Mouse (Mus musculus): ENCODE results near the gene Sel1l. TPM values are rescaled to one million over a fixed set of nuclear protein-coding genes. Genes with fewer than 3 reads are reported as not detected.
A peak's percentile ranks its signal among the peaks of the same experiment; 100 is the strongest.

Gene Sel1l
- polyA plus RNA-seq, 2 experiments: 12.8 to 28.3 TPM

DNA sequence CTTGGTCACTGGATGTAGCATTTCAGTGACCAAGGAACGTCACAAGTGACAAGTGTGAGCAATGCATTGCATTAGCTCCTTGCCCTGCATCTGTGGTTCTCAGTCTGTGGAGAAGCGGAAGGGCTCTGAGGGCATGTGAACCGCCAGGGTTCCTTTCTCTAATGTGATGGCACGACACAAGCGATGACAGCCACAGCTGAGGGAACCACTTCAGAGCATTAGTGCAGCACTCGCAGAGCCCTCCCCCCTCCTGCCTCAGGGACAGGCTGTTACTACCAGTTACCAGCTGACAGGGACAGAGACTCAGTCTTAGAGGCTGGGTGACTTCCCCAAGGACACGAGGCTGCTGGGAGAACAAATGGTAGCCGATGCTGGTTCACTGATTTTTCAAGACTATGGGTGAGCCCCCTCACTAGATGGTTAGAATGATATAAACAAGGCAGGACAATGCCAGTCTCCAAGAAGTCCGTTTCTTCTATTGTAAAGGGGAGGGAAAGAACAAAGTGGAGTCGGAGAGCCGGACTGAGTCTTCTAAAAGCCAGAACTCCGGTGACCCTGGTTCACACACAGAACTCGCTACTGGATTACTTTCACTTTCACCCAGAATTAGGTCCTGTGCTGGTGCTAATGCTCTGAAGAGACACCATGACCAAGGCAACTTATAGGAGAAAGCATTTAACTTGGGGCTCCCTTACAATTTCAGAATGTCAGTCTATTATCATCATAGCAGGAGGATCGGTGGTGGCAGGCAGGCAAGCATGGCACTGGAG is 82.4 kb downstream of the Sel1l start:
- 29% methylated on average over 14 of the region's 14 CpGs for WGBS (ENCODE audit: insufficient replicate concordance)
- H3K4me2 ChIP-seq (ENCODE audit: low read depth): peak overlapping the region; percentile 58
- peak overlapping the region; percentile 2 to 27; a peak in 2 of 4 replicates for H3K4me3 ChIP-seq (ENCODE audit: insufficient read depth in 1 of 2, low read depth in 2 of 2, low read length in 2 of 2)
- no peak for DNase-seq (ENCODE audit: low read depth in 3 of 3, low spot score in 3 of 3)
- no peak for TF ChIP-seq CTCF (IDR thresholded peaks at IDR 0.05; ENCODE audit: low read depth)
- no peak for TF ChIP-seq EP300 (IDR thresholded peaks at IDR 0.05; ENCODE audit: low read depth)
- H3K9me3 ChIP-seq (ENCODE audit: control insufficient read depth, low read length): no peaks in the 10 kb centered on the region
- no peaks in the 10 kb centered on the region; the same call in 1 of the 2 replicates for H3K27me3 ChIP-seq (ENCODE audit: control insufficient read depth, insufficient read depth, low read length)
- H3K27ac ChIP-seq: no peak overlapping the region
- peaks cover 11 to 37% of the 10 kb centered on the region in 2 experiments for H3K4me1 ChIP-seq (replicated peaks; ENCODE audit: control insufficient read depth in 2 of 2, insufficient read depth in 2 of 2, low read length in 1 of 2)
- no peaks in the 10 kb centered on the region for H3K36me3 ChIP-seq (replicated peaks; ENCODE audit: control insufficient read depth, insufficient read depth, low read depth)
- peak overlapping the region; percentile 19; the same call in 1 of the 2 replicates for H3K9ac ChIP-seq (replicated peaks)
- peak; percentile 44 for ATAC-seq (ENCODE audit: insufficient read depth)

DNA sequence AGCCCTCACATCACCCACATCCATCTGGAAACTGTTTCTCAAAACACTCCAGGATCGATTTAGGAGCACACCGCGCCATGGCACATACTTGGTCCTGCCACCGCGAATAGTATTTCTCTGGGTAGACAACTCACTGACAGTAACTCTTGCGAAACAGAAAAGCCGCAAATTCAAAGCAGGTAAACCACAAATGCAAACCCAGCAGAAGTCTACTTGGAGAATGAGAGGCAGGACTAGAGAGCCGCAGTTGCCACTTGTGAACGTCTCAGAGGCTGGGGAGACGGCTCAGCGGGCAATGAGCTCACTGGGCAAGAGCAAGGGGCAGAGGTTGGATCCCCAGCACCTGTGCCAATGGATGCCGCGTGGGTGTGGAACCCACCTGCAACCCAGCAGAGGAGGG is 83.5 kb downstream of the Sel1l start:
- Histone ChIP-seq H3K9ac (replicated peaks) (no peak overlapping the region), H3K4me3 (ENCODE audit: insufficient read depth in 1 of 2, low read depth in 2 of 2, low read length in 2 of 2) (no peak overlapping the region), H3K27ac (no peak overlapping the region), H3K27me3 (ENCODE audit: control insufficient read depth, insufficient read depth, low read length) (no peaks in the 10 kb centered on the region; the same call in 1 of the 2 replicates), H3K9me3 (ENCODE audit: control insufficient read depth, low read length) (no peaks in the 10 kb centered on the region), H3K4me1 (replicated peaks; ENCODE audit: control insufficient read depth in 2 of 2, insufficient read depth in 2 of 2, low read length in 1 of 2) (peaks cover 11 to 37% of the 10 kb centered on the region in 2 experiments), H3K36me3 (replicated peaks; ENCODE audit: control insufficient read depth, insufficient read depth, low read depth) (no peaks in the 10 kb centered on the region), H3K4me2 (ENCODE audit: low read depth) (peak overlapping the region; percentile 58)
- 12% methylated on average over 13 of the region's 13 CpGs for WGBS (ENCODE audit: insufficient replicate concordance)
- TF ChIP-seq CTCF (IDR thresholded peaks at IDR 0.05; ENCODE audit: low read depth): no peak
- TF ChIP-seq EP300 (IDR thresholded peaks at IDR 0.05; ENCODE audit: low read depth): no peak
- DNase-seq (ENCODE audit: low read depth in 3 of 3, low spot score in 3 of 3) (no peak), ATAC-seq (ENCODE audit: insufficient read depth) (no peak)

DNA sequence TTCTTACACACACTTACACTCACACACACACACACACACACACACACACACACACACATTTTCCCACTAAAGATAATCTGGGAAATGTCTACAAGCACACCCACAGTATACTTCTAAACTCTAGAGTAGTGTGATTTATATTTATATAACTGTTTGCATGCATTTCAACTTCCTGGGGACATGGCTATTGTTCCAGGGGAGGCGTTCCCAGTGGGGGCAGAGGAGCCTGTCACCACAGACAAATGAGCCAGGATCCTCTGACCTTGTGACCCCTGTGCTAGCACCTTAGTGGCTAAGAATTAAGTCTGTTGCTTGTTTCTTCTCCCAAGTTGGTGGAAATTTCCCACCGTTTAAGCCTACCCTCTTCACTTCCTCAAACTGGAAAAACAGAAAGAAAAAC is 83.9 kb downstream of the Sel1l start:
- Histone ChIP-seq H3K9me3 (ENCODE audit: control insufficient read depth, low read length) (no peaks in the 10 kb centered on the region), H3K27me3 (ENCODE audit: control insufficient read depth, insufficient read depth, low read length) (no peaks in the 10 kb centered on the region; the same call in 1 of the 2 replicates), H3K4me1 (replicated peaks; ENCODE audit: control insufficient read depth in 2 of 2, insufficient read depth in 2 of 2, low read length in 1 of 2) (peaks cover 11 to 35% of the 10 kb centered on the region in 2 experiments), H3K36me3 (replicated peaks; ENCODE audit: control insufficient read depth, insufficient read depth, low read depth) (no peaks in the 10 kb centered on the region), H3K4me3 (ENCODE audit: insufficient read depth in 1 of 2, low read depth in 2 of 2, low read length in 2 of 2) (no peak overlapping the region), H3K27ac (no peak overlapping the region), H3K9ac (replicated peaks) (no peak overlapping the region), H3K4me2 (ENCODE audit: low read depth) (peak overlapping the region; percentile 58)
- 14% methylated on average over 2 of the region's 2 CpGs for WGBS (ENCODE audit: insufficient replicate concordance)
- DNase-seq (ENCODE audit: low read depth in 3 of 3, low spot score in 3 of 3): no peak
- TF ChIP-seq EP300 (IDR thresholded peaks at IDR 0.05; ENCODE audit: low read depth) (no peak), CTCF (IDR thresholded peaks at IDR 0.05; ENCODE audit: low read depth) (no peak)
- ATAC-seq (ENCODE audit: insufficient read depth): no peak

DNA sequence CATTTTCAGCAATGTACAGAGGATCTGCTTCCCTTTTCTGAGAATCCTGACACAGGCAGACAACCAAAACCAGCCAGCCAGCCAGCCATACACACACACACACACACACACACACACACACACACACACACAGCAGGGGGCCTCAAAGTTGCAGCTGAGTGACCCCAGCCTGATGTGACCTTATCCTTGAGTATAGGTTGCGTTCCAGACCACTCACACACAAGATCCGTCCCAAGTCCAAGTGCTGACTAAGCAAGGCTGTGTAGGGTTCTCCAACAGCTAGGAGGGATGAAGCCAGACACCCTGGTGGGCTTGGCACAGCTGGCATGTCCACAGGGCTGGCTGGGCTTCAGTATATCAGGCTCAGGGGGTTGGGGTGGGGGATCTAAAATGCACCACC is 84.5 kb downstream of the Sel1l start:
- peak overlapping the region; percentile 4; the same call in 1 of the 2 replicates for H3K4me2 ChIP-seq (ENCODE audit: low read depth)
- no peak overlapping the region for H3K27ac ChIP-seq
- no peaks in the 10 kb centered on the region for H3K9me3 ChIP-seq (ENCODE audit: control insufficient read depth, low read length)
- TF ChIP-seq CTCF (IDR thresholded peaks at IDR 0.05; ENCODE audit: low read depth) (no peak), EP300 (IDR thresholded peaks at IDR 0.05; ENCODE audit: low read depth) (no peak)
- no peak overlapping the region for H3K9ac ChIP-seq (replicated peaks)
- no peak overlapping the region for H3K4me3 ChIP-seq (ENCODE audit: insufficient read depth in 1 of 2, low read depth in 2 of 2, low read length in 2 of 2)
- H3K4me1 ChIP-seq (replicated peaks; ENCODE audit: control insufficient read depth in 2 of 2, insufficient read depth in 2 of 2, low read length in 1 of 2): peaks cover 11 to 36% of the 10 kb centered on the region in 2 experiments
- DNase-seq (ENCODE audit: low read depth in 3 of 3, low spot score in 3 of 3) (no peak), ATAC-seq (ENCODE audit: insufficient read depth) (no peak; the same call in 1 of the 2 replicates)
- no peaks in the 10 kb centered on the region for H3K36me3 ChIP-seq (replicated peaks; ENCODE audit: control insufficient read depth, insufficient read depth, low read depth)
- no peaks in the 10 kb centered on the region; the same call in 1 of the 2 replicates for H3K27me3 ChIP-seq (ENCODE audit: control insufficient read depth, insufficient read depth, low read length)
- WGBS (ENCODE audit: insufficient replicate concordance): 44% methylated on average over 2 of the region's 2 CpGs

DNA sequence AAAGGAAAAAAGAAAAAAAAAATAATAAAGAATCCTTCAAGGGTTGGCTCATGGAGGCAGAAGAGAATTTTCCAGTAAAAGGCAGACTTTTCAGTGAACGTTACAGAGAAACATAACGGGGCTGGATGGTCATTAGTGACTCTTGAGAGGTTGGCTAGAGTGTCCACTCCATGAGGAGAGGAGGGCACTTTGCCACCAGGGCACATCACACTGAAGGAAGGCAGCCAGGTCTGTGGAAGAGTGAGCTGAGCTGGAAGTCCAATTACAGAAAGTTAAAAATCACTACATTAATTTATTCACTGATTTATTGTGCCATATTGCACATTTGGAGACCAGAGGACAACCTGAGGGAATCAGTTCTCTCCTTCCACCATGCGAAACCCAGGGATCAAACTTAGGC is 89.1 kb downstream of the Sel1l start:
- Histone ChIP-seq H3K4me2 (ENCODE audit: low read depth) (no peak overlapping the region), H3K4me3 (ENCODE audit: insufficient read depth in 1 of 2, low read depth in 2 of 2, low read length in 2 of 2) (no peak overlapping the region), H3K4me1 (replicated peaks; ENCODE audit: control insufficient read depth in 2 of 2, insufficient read depth in 2 of 2, low read length in 1 of 2) (peaks cover 24 to 53% of the 10 kb centered on the region in 2 experiments), H3K36me3 (replicated peaks; ENCODE audit: control insufficient read depth, insufficient read depth, low read depth) (no peaks in the 10 kb centered on the region), H3K27me3 (ENCODE audit: control insufficient read depth, insufficient read depth, low read length) (no peaks in the 10 kb centered on the region), H3K9me3 (ENCODE audit: control insufficient read depth, low read length) (no peaks in the 10 kb centered on the region), H3K27ac (no peak overlapping the region), H3K9ac (replicated peaks) (no peak overlapping the region)
- WGBS (ENCODE audit: insufficient replicate concordance): 81% methylated on average over 3 of the region's 3 CpGs
- DNase-seq (ENCODE audit: low read depth in 3 of 3, low spot score in 3 of 3): no peak
- no peak for TF ChIP-seq EP300 (IDR thresholded peaks at IDR 0.05; ENCODE audit: low read depth)
- no peak for ATAC-seq (ENCODE audit: insufficient read depth)
